Mouse (Mus musculus) liver, embryonic 11.5 days (tissue): ENCODE measurements around the gene Akt3. TPM values are rescaled to one million over a fixed set of nuclear protein-coding genes. Genes with fewer than 3 reads are reported as not detected.

Source experiments
- ATAC-seq: fragments of 200-750 bp; cut with Nextera tagmentation; replicated peaks from 2 replicates; pipeline ENCODE4 v1.8.0; 2017; ENCODE audit warnings: moderate number of reproducible peaks, mild to moderate bottlenecking, moderate TSS enrichment, moderate library complexity; ENCODE audit not compliant: low FRiP score
- DNase-seq: peaks from one replicate; pipeline ENCODE4 v3.0.0-alpha.2; 2017; ENCODE audit warnings: low spot score
- H3K27ac ChIP-seq: fragments of 300-500 bp; sonication (generic); 2 replicates; pipeline ENCODE4 v1.5.1; 2014; ENCODE audit warnings: mild to moderate bottlenecking, low read depth, low read length, control low read depth
- H3K27me3 ChIP-seq: fragments of 300-500 bp; sonication (generic); replicated peaks from 2 replicates; pipeline ENCODE4 v1.6.1; 2014; ENCODE audit warnings: low read length, mixed read lengths; ENCODE audit not compliant: control insufficient read depth, insufficient read depth
- H3K36me3 ChIP-seq: fragments of 300-500 bp; sonication (generic); 2 replicates; pipeline ENCODE4 v1.6.1; 2014; ENCODE audit warnings: mild to moderate bottlenecking, low read length, moderate library complexity, mixed read lengths; ENCODE audit not compliant: control insufficient read depth, insufficient read depth
- H3K4me1 ChIP-seq: fragments of 300-500 bp; sonication (generic); replicated peaks from 2 replicates; pipeline ENCODE4 v1.6.1; 2014; ENCODE audit warnings: low read length, mixed read lengths; ENCODE audit not compliant: control insufficient read depth, insufficient read depth
- H3K4me2 ChIP-seq: fragments of 300-500 bp; sonication (generic); 2 replicates; pipeline ENCODE4 v1.6.1; 2014; ENCODE audit warnings: mild to moderate bottlenecking, control low read depth, moderate library complexity
- H3K4me3 ChIP-seq: fragments of 300-500 bp; sonication (generic); 2 replicates; pipeline ENCODE4 v1.5.1; 2014; ENCODE audit warnings: low read depth, low read length, control low read depth
- H3K9ac ChIP-seq: fragments of 300-500 bp; sonication (generic); 2 replicates; pipeline ENCODE4 v1.6.1; 2014; ENCODE audit warnings: low read depth, low read length, control low read depth
- H3K9me3 ChIP-seq: fragments of 300-500 bp; sonication (generic); 2 replicates; pipeline ENCODE4 v1.6.1; 2016; ENCODE audit warnings: low read length, inconsistent platforms, mixed read lengths; ENCODE audit not compliant: control insufficient read depth
- WGBS: fragments of 180-500 bp; shearing (Covaris S2); extraction: QIAGEN DNeasy Blood & Tissue Kit; methylation state at CpG from one replicate; pipeline ENCODE4 v1.1.7; 2014; 5-methylcytosine and 5-hydroxymethylcytosine counted together
- polyA plus RNA-seq: library from polyadenylated mRNA; unstranded; fragments of >200 nt; fragmentation: Nextera tagmentation; extraction: Ambion mirVana; gene quantifications from 2 replicates; pipeline ENCODE4 v1.2.1, GENCODE M21; 2014

Gene Akt3
- polyA plus RNA-seq, 1 experiment from 2014 or later = 4.3 TPM

- WGBS = 87% methylated on average over 2 of the region's 2 CpGs
- Histone ChIP-seq H3K4me1 (0 out of 2 replicates have a peak, but pooled peaks cover 2% of the 10 kb centered on the region), H3K4me2 (no peak overlapping the region), H3K27ac (no peak overlapping the region), H3K27me3 (no peaks in the 10 kb centered on the region), H3K4me3 (no peak overlapping the region), H3K9me3 (no peaks in the 10 kb centered on the region), H3K9ac (no peak overlapping the region), H3K36me3 (no peaks in the 10 kb centered on the region)
- no peak for DNase-seq
- no peak for ATAC-seq
Measured at GRCm38 (mm10) chr1:177016729-177017128, 241.3 kb downstream of the Akt3 start.

- WGBS = 70% methylated on average over 3 of the region's 3 CpGs
- H3K9ac ChIP-seq = no peak overlapping the region
- no peak for DNase-seq
Measured at GRCm38 (mm10) chr1:177015917-177016316, 242.1 kb downstream of the Akt3 start.

GRCm38 (mm10) chr1:177014921-177015439 is 243.0 kb downstream of the Akt3 start:
- ATAC-seq (no peak), DNase-seq (no peak)
- Histone ChIP-seq H3K27me3 (no peaks in the 10 kb centered on the region), H3K9ac (no peak overlapping the region), H3K27ac (no peak overlapping the region), H3K4me3 (no peak overlapping the region), H3K4me2 (no peak overlapping the region), H3K4me1 (0 out of 2 replicates have a peak, but pooled peaks cover 2% of the 10 kb centered on the region), H3K36me3 (no peaks in the 10 kb centered on the region), H3K9me3 (no peaks in the 10 kb centered on the region)
- 76% methylated on average over 6 of the region's 6 CpGs for WGBS

More at GRCm38 (mm10) chr1:177015917-177016316, 242.1 kb downstream of the Akt3 start:
- H3K9me3 ChIP-seq = no peaks in the 10 kb centered on the region
- no peaks in the 10 kb centered on the region for H3K36me3 ChIP-seq
- H3K27me3 ChIP-seq = no peaks in the 10 kb centered on the region
- H3K4me2 ChIP-seq = no peak overlapping the region
- ATAC-seq = no peak
- no peak overlapping the region for H3K27ac ChIP-seq
- 0 out of 2 replicates have a peak, but pooled peaks cover 2% of the 10 kb centered on the region for H3K4me1 ChIP-seq
- no peak overlapping the region for H3K4me3 ChIP-seq

- Histone ChIP-seq H3K27me3 (no peaks in the 10 kb centered on the region), H3K36me3 (no peaks in the 10 kb centered on the region), H3K4me2 (no peak overlapping the region), H3K4me3 (no peak overlapping the region), H3K9me3 (no peaks in the 10 kb centered on the region), H3K9ac (no peak overlapping the region), H3K27ac (no peak overlapping the region), H3K4me1 (0 out of 2 replicates have a peak, but pooled peaks cover 2% of the 10 kb centered on the region)
- DNase-seq (no peak), ATAC-seq (no peak)
- WGBS = 70% methylated on average over 2 of the region's 2 CpGs
Measured at GRCm38 (mm10) chr1:177014346-177014745, 243.7 kb downstream of the Akt3 start.

GRCm38 (mm10) chr1:177013776-177014175 is 244.2 kb downstream of the Akt3 start:
- Histone ChIP-seq H3K4me3 (no peak overlapping the region), H3K9ac (no peak overlapping the region), H3K4me2 (no peak overlapping the region), H3K36me3 (no peaks in the 10 kb centered on the region), H3K27me3 (no peaks in the 10 kb centered on the region), H3K4me1 (0 out of 2 replicates have a peak, but pooled peaks cover 4% of the 10 kb centered on the region), H3K27ac (no peak overlapping the region), H3K9me3 (no peaks in the 10 kb centered on the region)
- no peak for ATAC-seq
- DNase-seq = no peak
- WGBS = 89% methylated on average over 3 of the region's 3 CpGs

GRCm38 (mm10) chr1:177013313-177013712 is 244.7 kb downstream of the Akt3 start:
- no peaks in the 10 kb centered on the region for H3K36me3 ChIP-seq
- no peaks in the 10 kb centered on the region for H3K27me3 ChIP-seq
- H3K4me2 ChIP-seq = no peak overlapping the region
- H3K27ac ChIP-seq = no peak overlapping the region
- DNase-seq = no peak
- no peak overlapping the region for H3K4me3 ChIP-seq
- 0 out of 2 replicates have a peak, but pooled peaks cover 6% of the 10 kb centered on the region for H3K4me1 ChIP-seq
- ATAC-seq = no peak
- H3K9ac ChIP-seq = no peak overlapping the region
- 81% methylated on average over 1 of the region's 1 CpGs for WGBS
- H3K9me3 ChIP-seq = no peaks in the 10 kb centered on the region

- Histone ChIP-seq H3K9ac (no peak overlapping the region), H3K9me3 (no peaks in the 10 kb centered on the region), H3K4me1 (0 out of 2 replicates have a peak, but pooled peaks cover 6% of the 10 kb centered on the region), H3K27ac (no peak overlapping the region), H3K4me3 (no peak overlapping the region), H3K36me3 (no peaks in the 10 kb centered on the region), H3K4me2 (no peak overlapping the region), H3K27me3 (no peaks in the 10 kb centered on the region)
- ATAC-seq (no peak), DNase-seq (no peak)
- WGBS = 73% methylated on average over 3 of the region's 3 CpGs
Measured at GRCm38 (mm10) chr1:177012774-177013173, 245.2 kb downstream of the Akt3 start.

- no peak for ATAC-seq
- no peaks in the 10 kb centered on the region for H3K27me3 ChIP-seq
- H3K9ac ChIP-seq = no peak overlapping the region
- WGBS = 78% methylated on average over 13 of the region's 13 CpGs
- no peaks in the 10 kb centered on the region for H3K36me3 ChIP-seq
- no peak overlapping the region for H3K4me3 ChIP-seq
- H3K4me1 ChIP-seq = 0 out of 2 replicates have a peak, but pooled peaks cover 6% of the 10 kb centered on the region
- no peak overlapping the region for H3K27ac ChIP-seq
- no peak for DNase-seq
- H3K9me3 ChIP-seq = no peaks in the 10 kb centered on the region
- H3K4me2 ChIP-seq = no peak overlapping the region
Measured at GRCm38 (mm10) chr1:177011688-177012087, 246.3 kb downstream of the Akt3 start.

- Histone ChIP-seq H3K4me1 (0 out of 2 replicates have a peak, but pooled peaks cover 6% of the 10 kb centered on the region), H3K27me3 (no peaks in the 10 kb centered on the region), H3K4me3 (no peak overlapping the region), H3K27ac (no peak overlapping the region), H3K9me3 (no peaks in the 10 kb centered on the region), H3K36me3 (no peaks in the 10 kb centered on the region), H3K9ac (no peak overlapping the region), H3K4me2 (no peak overlapping the region)
- WGBS = 68% methylated on average over 6 of the region's 6 CpGs
- 0 out of 2 replicates have a peak, but pooled peaks have one; percentile 8 for ATAC-seq
- DNase-seq = no peak
Measured at GRCm38 (mm10) chr1:177010607-177011302, 247.2 kb downstream of the Akt3 start.
